Mouse (Mus musculus) frontal cortex, postnatal 10 days (tissue): ENCODE measurements around the gene Pdha1.

Experiments used
- DNase-seq, 2 experiments: peaks; one replicate each; pipeline ENCODE4 v3.0.0; 2022; ENCODE audit warnings: low spot score in 2 of 2, mixed read lengths in 1 of 2

The Pdha1 gene

GRCm38 (mm10) chrX:160137861-160138717, at the start of gene Pdha1:
Gene Pdha1 (minus strand): TSS chrX:160138413.
- peak; percentile 83 to 84 for DNase-seq

GRCm38 (mm10) chrX:160179032-160179431, 40.8 kb upstream of the Pdha1 start:
- DNase-seq = no peak

DNA sequence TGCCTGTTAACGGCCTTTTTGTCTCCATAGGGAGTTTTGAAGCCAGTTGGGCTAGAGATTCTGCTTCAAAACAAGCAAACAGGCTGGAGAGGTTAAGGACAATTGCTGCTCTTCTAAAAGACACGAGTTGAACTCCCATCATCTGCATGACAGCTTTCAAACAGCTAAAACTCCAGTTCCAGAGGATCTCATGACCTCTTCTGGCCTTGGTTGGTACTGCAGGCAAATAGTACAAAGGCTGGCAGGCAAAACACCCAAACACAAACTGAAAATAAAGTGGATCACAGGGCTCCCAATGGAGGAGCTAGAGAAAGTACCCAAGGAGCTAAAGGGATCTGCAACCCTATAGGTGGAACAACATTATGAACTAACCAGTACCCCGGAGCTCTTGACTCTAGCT, 31.9 kb upstream of the Pdha1 start:
- DNase-seq = peak in 1 of 2 experiments; percentile 24

GRCm38 (mm10) chrX:160166246-160166985, 28.2 kb upstream of the Pdha1 start:
- no peak for DNase-seq

- DNase-seq = no peak
Observed at GRCm38 (mm10) chrX:160164259-160164658, 26.0 kb upstream of the Pdha1 start.

- DNase-seq = no peak
Observed at GRCm38 (mm10) chrX:160153147-160153815, 15.1 kb upstream of the Pdha1 start.

GRCm38 (mm10) chrX:160148859-160149258, 10.6 kb upstream of the Pdha1 start:
- DNase-seq = no peak

- no peak for DNase-seq
Observed at GRCm38 (mm10) chrX:160147406-160147805, 9.2 kb upstream of the Pdha1 start.

DNA sequence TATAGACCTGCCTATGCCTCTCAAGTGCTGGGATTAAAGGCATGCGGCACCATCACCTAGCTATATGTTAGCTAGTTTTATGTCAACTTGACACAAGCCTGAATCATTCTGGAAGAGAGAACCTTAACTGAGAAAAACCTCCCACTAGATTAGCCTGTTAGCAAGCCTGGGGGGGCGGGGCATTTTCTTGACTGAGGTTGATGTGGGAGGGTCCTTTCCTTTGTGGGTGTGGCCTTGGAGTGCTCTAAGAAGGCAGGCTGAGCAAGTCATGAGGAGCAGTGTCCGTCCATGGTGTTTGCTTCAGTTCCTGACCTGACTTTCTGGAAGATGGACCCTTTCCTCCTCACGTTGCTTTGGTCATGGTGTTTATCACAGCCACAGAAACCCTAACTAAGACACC, 8.6 kb upstream of the Pdha1 start:
- no peak for DNase-seq

- no peak for DNase-seq
Observed at GRCm38 (mm10) chrX:160137177-160137860, 894 bp downstream of the Pdha1 start.

GRCm38 (mm10) chrX:160136153-160136552, 2.1 kb downstream of the Pdha1 start:
- no peak for DNase-seq

GRCm38 (mm10) chrX:160135719-160136118, 2.5 kb downstream of the Pdha1 start:
- DNase-seq = no peak

DNA sequence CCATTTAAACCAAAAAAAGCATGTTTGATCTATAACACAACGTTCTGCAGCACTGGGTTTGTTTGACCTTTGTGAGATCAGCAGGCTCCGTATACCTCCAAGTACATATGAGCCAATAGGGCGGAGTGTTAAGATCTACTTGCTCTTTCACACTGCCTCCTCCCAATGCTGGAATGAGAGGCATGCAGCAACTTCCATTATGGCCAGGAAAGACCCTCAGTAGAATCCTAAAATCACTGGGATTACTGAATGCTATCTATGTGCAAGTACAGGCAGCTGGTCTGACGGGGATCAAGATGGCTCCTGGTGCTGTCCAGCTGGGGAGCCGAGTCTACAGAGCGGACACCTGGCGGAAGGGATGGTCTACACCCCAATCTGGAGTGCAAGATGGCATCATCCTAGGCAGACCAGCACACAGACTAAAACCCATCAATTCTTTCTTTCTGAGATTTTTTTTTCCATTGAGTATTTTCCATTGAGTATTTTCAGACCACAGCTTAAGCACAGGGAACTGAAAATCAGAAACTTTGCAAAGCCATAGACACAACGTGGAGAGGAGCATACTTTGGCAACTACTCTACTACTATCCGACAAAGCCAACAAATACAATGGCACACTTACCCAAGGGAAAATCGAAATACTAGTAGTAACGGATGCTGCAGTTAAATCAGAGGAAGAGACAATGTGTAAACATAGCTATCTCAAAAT, 3.9 kb downstream of the Pdha1 start:
- no peak for DNase-seq

DNA sequence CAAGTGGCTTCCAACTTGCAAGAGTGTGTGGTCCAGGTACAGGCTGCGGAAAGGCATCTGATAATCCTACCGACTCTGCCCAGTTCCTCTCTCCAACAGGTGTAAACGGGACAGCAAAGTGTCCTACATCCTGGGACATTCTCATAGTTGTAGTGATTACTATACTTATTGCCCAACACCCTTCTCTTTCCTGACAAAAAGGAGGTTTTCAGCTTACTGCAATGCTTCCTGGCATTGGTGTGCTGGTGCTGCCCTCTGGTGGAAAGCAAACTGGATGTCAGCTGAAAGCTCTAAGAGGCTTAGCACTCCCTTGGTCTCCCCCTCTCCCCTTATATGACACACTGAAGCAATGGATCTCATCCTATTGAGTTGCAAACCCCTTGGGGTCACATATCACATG, 21.6 kb downstream of the Pdha1 start:
- peak; percentile 14 to 55 for DNase-seq

- no peak for DNase-seq
Observed at GRCm38 (mm10) chrX:160116074-160116473, 22.1 kb downstream of the Pdha1 start.

DNA sequence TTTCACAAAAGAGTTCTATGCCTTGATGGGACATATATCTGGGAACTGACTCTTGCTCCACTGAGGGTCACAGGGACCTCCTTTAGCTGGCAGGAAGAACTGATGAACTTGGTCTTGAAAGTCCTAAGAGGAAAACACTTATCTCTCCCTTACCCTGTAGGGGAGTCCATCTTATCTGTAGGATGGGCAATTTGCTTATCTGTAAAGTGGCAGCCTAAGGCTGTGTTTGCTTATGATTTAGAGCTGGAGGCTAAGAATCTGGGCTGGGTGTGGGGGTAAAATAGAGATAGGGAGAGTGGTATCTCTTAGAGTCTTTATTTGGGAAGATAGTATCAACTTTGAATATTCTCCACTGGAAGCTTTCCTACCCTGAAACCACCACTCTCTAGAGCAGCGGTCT, 24.4 kb downstream of the Pdha1 start:
- DNase-seq = no peak

DNA sequence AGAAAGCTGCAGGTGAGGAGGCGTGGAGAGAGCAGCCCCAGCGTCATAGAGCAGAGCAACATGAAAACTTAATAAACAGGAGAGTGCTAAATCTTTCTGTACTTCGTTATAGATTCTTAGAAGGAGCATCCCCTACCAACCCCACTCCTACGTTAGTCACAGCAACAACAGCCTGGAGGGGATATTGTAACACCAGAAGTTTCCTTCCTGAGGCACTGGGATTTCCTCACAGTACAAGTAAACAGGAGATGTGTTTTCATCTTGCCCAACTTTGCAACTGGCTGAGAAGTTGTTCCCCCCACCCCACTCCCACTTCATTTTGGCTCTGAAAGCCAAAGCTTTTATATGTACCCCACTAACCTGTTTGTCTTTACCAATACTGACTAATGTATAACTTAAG, 30.4 kb downstream of the Pdha1 start:
- DNase-seq = no peak

- no peak for DNase-seq
Observed at GRCm38 (mm10) chrX:160091973-160092372, 46.2 kb downstream of the Pdha1 start.
